Comparison of ENCODE assay signal across 8 mouse cellular contexts in genomic region chr14:34570294-34570693, GRCm38 (mm10). TPM values are rescaled to one million over a fixed set of nuclear protein-coding genes. Genes with fewer than 3 reads are reported as not detected.
A peak's percentile ranks its signal among the peaks of the same experiment; 100 is the strongest.
DNase-seq lines count a peak whose midpoint lies in the region; ATAC-seq and TF ChIP-seq lines count a peak whose summit lies in the region.

No protein-coding gene starts in this region.

- no peaks in the 10 kb centered on the region for H3K27me3 ChIP-seq in intestine, embryonic 15.5 days (replicated peaks)
- peaks cover 6% of the 10 kb centered on the region for H3K27me3 ChIP-seq in midbrain, embryonic 12.5 days

- no peaks in the 10 kb centered on the region for H3K9me3 ChIP-seq in intestine, embryonic 15.5 days
- H3K9me3 ChIP-seq in midbrain, embryonic 12.5 days, result no peaks in the 10 kb centered on the region

- TF ChIP-seq CTCF in gastrocnemius, adult 2 months (IDR thresholded peaks at IDR 0.05), result peak; percentile 87

- H3K4me3 ChIP-seq in gastrocnemius, adult 2 months, result peak overlapping the region; percentile 55
- H3K4me3 ChIP-seq in intestine, embryonic 15.5 days (replicated peaks), result no peak overlapping the region
- H3K4me3 ChIP-seq in midbrain, embryonic 12.5 days, result peak overlapping the region; percentile 33; the same call in 1 of the 2 replicates

- intact Hi-C loops in gastrocnemius, adult 2 months (cut with DNase I), result loop anchor here (2.0 kb wide), 1 partner anchor 197 kb away; no protein-coding TSS in a partner anchor
- intact Hi-C loops in left cerebral cortex, postnatal 4 days (cut with DNase I), result loop anchor here (10.0 kb wide), 1 partner anchor 485 kb away; the partner anchor contains the start of gene Anxa8

- H3K36me3 ChIP-seq in intestine, embryonic 15.5 days, result no peaks in the 10 kb centered on the region
- H3K36me3 ChIP-seq in midbrain, embryonic 12.5 days, result no peaks in the 10 kb centered on the region

- H3K4me2 ChIP-seq in intestine, embryonic 15.5 days (replicated peaks), result peak overlapping the region; percentile 58
- H3K4me2 ChIP-seq in midbrain, embryonic 12.5 days (replicated peaks), result peak overlapping the region; percentile 57

- DNase-seq in gastrocnemius, adult 2 months, result peak; percentile 84
- DNase-seq in gastrocnemius, adult 8-10 months (ENCODE audit: low spot score in 2 of 2), result no peak
- peak; percentile 71 to 83 for DNase-seq in cerebellum, postnatal 4 days (ENCODE audit: low spot score in 2 of 2)
- DNase-seq in gastrocnemius, postnatal 10 days, result peak; percentile 84
- DNase-seq in left cerebral cortex, postnatal 4 days, result peak; percentile 85
- DNase-seq in spleen, adult 12 weeks (ENCODE audit: low spot score), result peak; percentile 17

- H3K4me1 ChIP-seq in intestine, embryonic 15.5 days (replicated peaks), result peaks cover 17% of the 10 kb centered on the region
- H3K4me1 ChIP-seq in midbrain, embryonic 12.5 days, result peaks cover 3% of the 10 kb centered on the region; the same call in 1 of the 2 replicates

- H3K9ac ChIP-seq in intestine, embryonic 15.5 days, result no peak overlapping the region
- no peak overlapping the region for H3K9ac ChIP-seq in midbrain, embryonic 12.5 days (replicated peaks)

- peak; percentile 59 for ATAC-seq in intestine, embryonic 15.5 days
- peak; percentile 79 for ATAC-seq in midbrain, embryonic 12.5 days (ENCODE audit: low FRiP score, low read depth)

- peak overlapping the region; percentile 82 for H3K27ac ChIP-seq in gastrocnemius, adult 2 months
- no peak overlapping the region for H3K27ac ChIP-seq in intestine, embryonic 15.5 days
- H3K27ac ChIP-seq in midbrain, embryonic 12.5 days (replicated peaks), result no peak overlapping the region

- WGBS in intestine, embryonic 15.5 days, result 2% methylated on average over 6 of the region's 6 CpGs
- 2% methylated on average over 6 of the region's 6 CpGs for WGBS in midbrain, embryonic 12.5 days

RNA-seq across cellular contexts. Expression of gene Ldb3, which starts 18.2 kb away (rescaled TPM):
- total RNA-seq in gastrocnemius, adult 2 months (2021), result 1,000 to 10,000 TPM; 1,886 to 2,548 TPM
- 1,000 to 10,000 TPM; 1,553 to 2,052 (median 1,838) TPM for total RNA-seq in gastrocnemius, adult 8-10 months (2022)
- total RNA-seq in gastrocnemius, postnatal 10 days (2021), result 1,000 to 10,000 TPM; 1,336 to 1,359 TPM
- polyA plus RNA-seq in intestine, embryonic 15.5 days (2015; fragmentation: Nextera tagmentation; extraction: Ambion mirVana), result 7.6 and 7.8 TPM in 2 replicates
- 1 to 10 TPM; 1.5 to 1.7 TPM for total RNA-seq in left cerebral cortex, postnatal 4 days (2021)
- polyA plus RNA-seq in midbrain, embryonic 12.5 days (2016; fragmentation: Nextera tagmentation; extraction: Ambion mirVana), result 0.13 and 0.16 TPM in 2 replicates

RNA-seq across cellular contexts. Expression of gene Opn4, which starts 29.6 kb away (rescaled TPM):
- not detected for total RNA-seq in gastrocnemius, adult 2 months (2021)
- total RNA-seq in gastrocnemius, adult 8-10 months (2022), result not detected
- not detected for total RNA-seq in gastrocnemius, postnatal 10 days (2021)
- 0.37 TPM in 1 of 2 replicates, not detected in the other for polyA plus RNA-seq in intestine, embryonic 15.5 days (2015; fragmentation: Nextera tagmentation; extraction: Ambion mirVana)
- total RNA-seq in left cerebral cortex, postnatal 4 days (2021), result not detected
- polyA plus RNA-seq in midbrain, embryonic 12.5 days (2016; fragmentation: Nextera tagmentation; extraction: Ambion mirVana), result 0.51 TPM in 1 of 2 replicates, not detected in the other

RNA-seq across cellular contexts. Expression of gene 9230112D13Rik, which starts 47.7 kb away (rescaled TPM):
- not detected for total RNA-seq in gastrocnemius, adult 2 months (2021)
- not detected for total RNA-seq in gastrocnemius, adult 8-10 months (2022)
- total RNA-seq in gastrocnemius, postnatal 10 days (2021), result not detected
- polyA plus RNA-seq in intestine, embryonic 15.5 days (2015; fragmentation: Nextera tagmentation; extraction: Ambion mirVana), result not detected in 2 replicates
- total RNA-seq in left cerebral cortex, postnatal 4 days (2021), result not detected
- polyA plus RNA-seq in midbrain, embryonic 12.5 days (2016; fragmentation: Nextera tagmentation; extraction: Ambion mirVana), result not detected in 2 replicates

Comparison
In these comparisons a context has a peak if more than half of its experiments do, and no peak if none do; other contexts are left out.
1. DNase-seq: peak in gastrocnemius, adult 2 months (single experiment), cerebellum, postnatal 4 days (2 of 2), gastrocnemius, postnatal 10 days (single experiment), left cerebral cortex, postnatal 4 days (single experiment) and spleen, adult 12 weeks (single experiment); none in gastrocnemius, adult 8-10 months (0 of 2).
2. RNA of gene Ldb3, which starts 18.2 kb away (total RNA-seq): 1,886 to 2,548 TPM in gastrocnemius, adult 2 months, 1,553 to 2,052 TPM in gastrocnemius, adult 8-10 months and 1,336 to 1,359 TPM in gastrocnemius, postnatal 10 days; 1.5 to 1.7 TPM in left cerebral cortex, postnatal 4 days; every median in the first group is over 100 times any median in the second.